Mouse (Mus musculus) left cerebral cortex, adult 9 months (tissue): ENCODE data around the gene Pcyt2.

Source experiments
- DNase-seq, 2 experiments: peaks; one replicate each; pipeline ENCODE4 v3.0.0; 2022; ENCODE audit warnings: low spot score in 2 of 2

Gene Pcyt2

GRCm38 (mm10) chr11:120560952-120561728, 56.6 kb downstream of the Pcyt2 start:
- no peak for DNase-seq
